In the genomic region with DNA sequence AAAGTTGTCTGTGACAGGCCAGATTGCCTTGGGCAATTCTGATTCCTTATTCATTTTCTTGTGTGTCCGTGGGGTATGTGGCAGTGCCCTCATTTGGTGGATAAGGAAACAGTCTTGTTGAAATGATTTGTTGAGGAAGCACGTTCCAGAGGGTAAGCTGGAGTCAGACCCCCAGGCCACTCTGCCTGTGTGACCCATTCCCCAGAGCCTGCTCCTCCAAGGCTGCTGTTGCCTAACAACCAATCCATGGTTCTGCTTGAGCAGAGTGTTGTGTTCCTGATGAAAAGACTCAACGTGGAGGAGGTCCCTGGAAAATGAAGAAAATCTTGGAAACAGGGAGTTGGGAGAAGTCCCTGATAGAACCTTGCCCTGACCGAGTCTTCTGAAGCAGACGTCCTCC, we compare ENCODE assay signal across 12 mouse cellular contexts.
"Had no signal": no experiment of that assay in that cellular context is flagged by ENCODE, and none has a peak within 500 bp of the region (broad histone marks: within the 10 kb centered on the region; RNA-seq: fewer than 3 reads in every experiment).

No protein-coding gene starts in this region.

- H3K4me3 ChIP-seq: limb, embryonic 13.5 days; midbrain, embryonic 13.5 days; neural tube, embryonic 13.5 days had no signal

- H3K4me2 ChIP-seq: limb, embryonic 13.5 days; midbrain, embryonic 13.5 days; neural tube, embryonic 13.5 days had no signal

- H3K9me3 ChIP-seq: limb, embryonic 13.5 days; midbrain, embryonic 13.5 days; neural tube, embryonic 13.5 days had no signal

- H3K9ac ChIP-seq: limb, embryonic 13.5 days; liver, embryonic 14.5 days; midbrain, embryonic 13.5 days; neural tube, embryonic 13.5 days had no signal

- ATAC-seq: midbrain, embryonic 13.5 days had no signal

- H3K36me3 ChIP-seq: limb, embryonic 13.5 days; midbrain, embryonic 13.5 days; neural tube, embryonic 13.5 days had no signal

- H3K27me3 ChIP-seq: limb, embryonic 13.5 days; midbrain, embryonic 13.5 days; neural tube, embryonic 13.5 days had no signal

- DNase-seq: kidney, adult 8-10 months; kidney, postnatal 25 days; layer of hippocampus, adult 9-11 months; layer of hippocampus, postnatal 36 days; left cerebral cortex, postnatal 4 days; lung, adult 18-20 months; right cerebral cortex, postnatal 25 days; thymus, postnatal 36 days had no signal

- H3K27ac ChIP-seq: limb, embryonic 13.5 days; liver, embryonic 14.5 days; midbrain, embryonic 13.5 days; neural tube, embryonic 13.5 days had no signal
